Mouse (Mus musculus): ENCODE results near the gene Nanog.
"Not testable (repeated sequence)": the region's sequence is repeated elsewhere in the genome, so short reads cannot be mapped to it uniquely, and the experiment has no call there.

DNA sequence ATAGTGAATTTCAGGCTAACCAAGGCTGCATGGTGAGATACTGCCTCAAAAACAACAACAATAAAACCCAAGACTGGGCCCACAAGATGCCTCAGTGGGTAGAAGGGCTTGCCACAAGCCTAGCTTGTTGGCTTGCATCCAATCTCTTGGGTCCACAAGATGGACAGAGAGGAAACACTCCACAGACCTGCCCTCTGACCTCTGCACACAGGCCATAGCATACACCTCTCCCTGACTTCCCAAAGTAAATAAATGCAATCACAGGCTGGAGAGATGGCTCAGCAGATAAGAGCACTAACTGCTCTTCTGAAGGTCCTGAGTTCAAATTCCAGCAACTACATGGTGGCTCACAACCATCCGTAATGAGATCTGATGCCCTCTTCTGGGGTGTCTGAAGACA, 10.9 kb downstream of the Nanog start:
- not testable (repeated sequence) for TF ChIP-seq CTCF (conservative IDR thresholded peaks at IDR 0.05; ENCODE audit: low read length); NANOG (IDR thresholded peaks at IDR 0.05; ENCODE audit: borderline replicate concordance, low read length)
